In the genomic region with DNA sequence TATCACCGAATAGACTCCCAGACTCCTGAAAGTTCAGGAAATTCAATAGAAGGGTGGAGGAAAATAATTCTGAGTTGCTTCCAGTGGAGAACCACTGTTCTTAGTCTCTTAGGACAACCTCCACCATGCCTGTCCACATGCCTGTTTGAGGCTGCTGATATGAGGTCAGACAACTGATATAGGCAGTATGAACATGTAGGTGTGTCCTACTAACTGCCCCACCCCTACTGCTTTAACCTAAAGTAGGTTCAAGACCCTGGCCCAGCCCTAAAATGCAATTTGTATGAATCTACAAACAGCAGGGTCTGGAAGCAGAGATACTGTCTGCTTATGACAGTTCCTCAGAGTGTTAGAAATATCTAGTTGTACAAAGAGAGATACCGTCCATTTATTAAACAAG, we compare ENCODE assay signal across 12 mouse cellular contexts. TPM values are rescaled to one million over a fixed set of nuclear protein-coding genes. Genes with fewer than 3 reads are reported as not detected.
DNase-seq lines count a peak whose midpoint lies in the region; ATAC-seq and TF ChIP-seq lines count a peak whose summit lies in the region.
"Had no signal": no experiment of that assay in that cellular context is flagged by ENCODE, and none has a peak within 500 bp of the region (broad histone marks: within the 10 kb centered on the region; RNA-seq: fewer than 3 reads in every experiment).

No protein-coding gene starts in this region.

- DNase-seq in ovary, postnatal 36 days (ENCODE audit: low spot score), result no peak
- no peak for DNase-seq in Muller cell, postnatal 12 days (ENCODE audit: inconsistent ontology term)
- DNase-seq in right cerebral cortex, adult 18-20 months, result no peak

- no peak for TF ChIP-seq CTCF in ES-Bruce4 (IDR thresholded peaks at IDR 0.05; ENCODE audit: low read depth, low read length)

- H3K9me3 ChIP-seq in heart, embryonic 11.5 days (replicated peaks; ENCODE audit: control insufficient read depth, low read length), result no peaks in the 10 kb centered on the region
- H3K9me3 ChIP-seq in heart, embryonic 12.5 days (replicated peaks), result no peaks in the 10 kb centered on the region
- no peaks in the 10 kb centered on the region for H3K9me3 ChIP-seq in ES-Bruce4 (replicated peaks; ENCODE audit: control insufficient read depth, insufficient read depth, low read length, poor library complexity, severe bottlenecking)
- H3K9me3 ChIP-seq in forebrain, embryonic 16.5 days (ENCODE audit: control insufficient read depth, low read length), result no peaks in the 10 kb centered on the region

- no peak overlapping the region for H3K27ac ChIP-seq in heart, embryonic 11.5 days (ENCODE audit: low read depth, low read length)
- H3K27ac ChIP-seq in heart, embryonic 12.5 days (ENCODE audit: poor library complexity, severe bottlenecking), result no peak overlapping the region
- H3K27ac ChIP-seq in ES-Bruce4 (ENCODE audit: insufficient read depth, low read length), result peak overlapping the region; percentile 93
- no peak overlapping the region for H3K27ac ChIP-seq in forebrain, embryonic 16.5 days (ENCODE audit: low read length)

- no peak for TF ChIP-seq POLR2A in ES-Bruce4 (IDR thresholded peaks at IDR 0.05; ENCODE audit: insufficient read depth, low read length)

- no peak overlapping the region for H3K9ac ChIP-seq in heart, embryonic 11.5 days (ENCODE audit: low read depth, low read length)
- no peak overlapping the region for H3K9ac ChIP-seq in heart, embryonic 12.5 days
- no peak overlapping the region for H3K9ac ChIP-seq in ES-Bruce4 (ENCODE audit: low read depth, poor library complexity, severe bottlenecking)
- H3K9ac ChIP-seq in forebrain, embryonic 16.5 days (replicated peaks; ENCODE audit: low read depth, low read length), result no peak overlapping the region

- no peak for ATAC-seq in heart, embryonic 11.5 days (replicated peaks; ENCODE audit: insufficient number of reproducible peaks, low FRiP score, low TSS enrichment)
- ATAC-seq in heart, embryonic 12.5 days (ENCODE audit: insufficient number of reproducible peaks, low FRiP score), result no peak
- ATAC-seq in forebrain, embryonic 16.5 days, result peak; percentile 8; the same call in 1 of the 2 replicates
- ATAC-seq in megakaryocyte-erythroid progenitor cell, adult 5-6 weeks (replicated peaks; ENCODE audit: low FRiP score, low TSS enrichment, poor library complexity, severe bottlenecking), result peak; percentile 45

- WGBS in heart, embryonic 11.5 days (ENCODE audit: insufficient replicate concordance), result 55% methylated on average over 2 of the region's 2 CpGs
- 65% methylated on average over 2 of the region's 2 CpGs for WGBS in heart, embryonic 12.5 days
- 62% methylated on average over 2 of the region's 2 CpGs for WGBS in forebrain, embryonic 16.5 days

- H3K4me3 ChIP-seq in heart, embryonic 11.5 days (ENCODE audit: low read depth, low read length), result 0 out of 2 replicates have a peak overlapping the region, but pooled peaks have one; percentile 86
- no peak overlapping the region for H3K4me3 ChIP-seq in heart, embryonic 12.5 days
- H3K4me3 ChIP-seq in ES-Bruce4 (ENCODE audit: low read depth, low read length), result no peak overlapping the region
- H3K4me3 ChIP-seq in forebrain, embryonic 16.5 days (replicated peaks; ENCODE audit: low read length), result no peak overlapping the region

- no peak for TF ChIP-seq EP300 in ES-Bruce4 (IDR thresholded peaks at IDR 0.05; ENCODE audit: insufficient read depth, low read depth, low read length)

- peaks cover 15% of the 10 kb centered on the region for H3K4me1 ChIP-seq in heart, embryonic 11.5 days (ENCODE audit: control insufficient read depth, insufficient read depth, low read length)
- H3K4me1 ChIP-seq in heart, embryonic 12.5 days (replicated peaks), result peaks cover 25% of the 10 kb centered on the region
- H3K4me1 ChIP-seq in ES-Bruce4 (ENCODE audit: control insufficient read depth, insufficient read depth, low read length), result peaks cover 4% of the 10 kb centered on the region
- H3K4me1 ChIP-seq in forebrain, embryonic 16.5 days (replicated peaks; ENCODE audit: control insufficient read depth, insufficient read depth, low read length), result peaks cover 15% of the 10 kb centered on the region

- H3K36me3 ChIP-seq in heart, embryonic 11.5 days (ENCODE audit: control insufficient read depth, insufficient read depth, low read length), result peaks cover 34% of the 10 kb centered on the region
- peaks cover 59% of the 10 kb centered on the region for H3K36me3 ChIP-seq in heart, embryonic 12.5 days
- peaks cover 60% of the 10 kb centered on the region for H3K36me3 ChIP-seq in ES-Bruce4 (ENCODE audit: control insufficient read depth, insufficient read depth, low read length, poor library complexity, severe bottlenecking)
- H3K36me3 ChIP-seq in forebrain, embryonic 16.5 days (ENCODE audit: control insufficient read depth, insufficient read depth), result peaks cover 20% of the 10 kb centered on the region

- no peak overlapping the region for H3K4me2 ChIP-seq in heart, embryonic 11.5 days
- no peak overlapping the region for H3K4me2 ChIP-seq in heart, embryonic 12.5 days
- no peak overlapping the region for H3K4me2 ChIP-seq in forebrain, embryonic 16.5 days (ENCODE audit: low read length)

- H3K27me3 ChIP-seq in heart, embryonic 11.5 days (ENCODE audit: control insufficient read depth, insufficient read depth, low read length), result no peaks in the 10 kb centered on the region
- no peaks in the 10 kb centered on the region for H3K27me3 ChIP-seq in heart, embryonic 12.5 days (replicated peaks)
- no peaks in the 10 kb centered on the region for H3K27me3 ChIP-seq in ES-Bruce4 (ENCODE audit: control insufficient read depth, insufficient read depth, low read length, poor library complexity, severe bottlenecking)
- no peaks in the 10 kb centered on the region for H3K27me3 ChIP-seq in forebrain, embryonic 16.5 days (replicated peaks; ENCODE audit: control insufficient read depth, insufficient read depth, low read length)

RNA-seq across cellular contexts. Expression of gene Exosc6, which starts 0.5 kb away (rescaled TPM):
- 11.3 and 18.4 TPM in 2 replicates for polyA plus RNA-seq in heart, embryonic 11.5 days (2014; fragmentation: Nextera tagmentation; extraction: Ambion mirVana)
- polyA plus RNA-seq in heart, embryonic 12.5 days (2016; fragmentation: Nextera tagmentation; extraction: Ambion mirVana), result 10.9 and 11.6 TPM in 2 replicates
- not detected in 2 replicates for polyA plus RNA-seq in ES-Bruce4 (2011; ENCODE audit: insufficient read depth, insufficient read length, low read depth, missing spikeins)
- polyA plus RNA-seq in forebrain, embryonic 16.5 days (2015; fragmentation: Nextera tagmentation; extraction: Ambion mirVana), result not detected in 2 replicates
- total RNA-seq in megakaryocyte-erythroid progenitor cell, adult 5-6 weeks (2014; fragmentation: Nextera tagmentation), result 7.6 and 11.2 TPM in 2 replicates
- total RNA-seq in megakaryocyte-erythroid progenitor cell, adult 5-6 weeks (2017), result 24.2 and 30.5 TPM in 2 replicates
- total RNA-seq: adrenal gland, postnatal 36 days; heart, postnatal 36 days; left cerebral cortex, postnatal 25 days had no signal

RNA-seq across cellular contexts. Expression of gene Aars, which starts 22.7 kb away (rescaled TPM):
- 40.9 and 47.3 TPM in 2 replicates for polyA plus RNA-seq in heart, embryonic 11.5 days (2014; fragmentation: Nextera tagmentation; extraction: Ambion mirVana)
- polyA plus RNA-seq in heart, embryonic 12.5 days (2016; fragmentation: Nextera tagmentation; extraction: Ambion mirVana), result 49.3 and 52.3 TPM in 2 replicates
- polyA plus RNA-seq in ES-Bruce4 (2011; ENCODE audit: insufficient read depth, insufficient read length, low read depth, missing spikeins), result 146 and 153 TPM in 2 replicates
- 72.1 and 80.1 TPM in 2 replicates for polyA plus RNA-seq in forebrain, embryonic 16.5 days (2015; fragmentation: Nextera tagmentation; extraction: Ambion mirVana)
- total RNA-seq in megakaryocyte-erythroid progenitor cell, adult 5-6 weeks (2014; fragmentation: Nextera tagmentation), result 49.3 and 51.4 TPM in 2 replicates
- total RNA-seq in megakaryocyte-erythroid progenitor cell, adult 5-6 weeks (2017), result 55.4 and 73.2 TPM in 2 replicates

RNA-seq across cellular contexts. Expression of gene Ddx19b, which starts 24.1 kb away (rescaled TPM):
- 3.8 and 4.8 TPM in 2 replicates for polyA plus RNA-seq in heart, embryonic 11.5 days (2014; fragmentation: Nextera tagmentation; extraction: Ambion mirVana)
- 5.4 and 5.7 TPM in 2 replicates for polyA plus RNA-seq in heart, embryonic 12.5 days (2016; fragmentation: Nextera tagmentation; extraction: Ambion mirVana)
- 23.5 and 24.8 TPM in 2 replicates for polyA plus RNA-seq in ES-Bruce4 (2011; ENCODE audit: insufficient read depth, insufficient read length, low read depth, missing spikeins)
- polyA plus RNA-seq in forebrain, embryonic 16.5 days (2015; fragmentation: Nextera tagmentation; extraction: Ambion mirVana), result 8.7 and 10.2 TPM in 2 replicates
- 7.0 and 8.3 TPM in 2 replicates for total RNA-seq in megakaryocyte-erythroid progenitor cell, adult 5-6 weeks (2014; fragmentation: Nextera tagmentation)
- 10.9 and 15.5 TPM in 2 replicates for total RNA-seq in megakaryocyte-erythroid progenitor cell, adult 5-6 weeks (2017)

RNA-seq across cellular contexts. Expression of gene Clec18a, which starts 36.6 kb away (rescaled TPM):
- polyA plus RNA-seq in heart, embryonic 11.5 days (2014; fragmentation: Nextera tagmentation; extraction: Ambion mirVana), result not detected in 2 replicates
- not detected in 2 replicates for polyA plus RNA-seq in heart, embryonic 12.5 days (2016; fragmentation: Nextera tagmentation; extraction: Ambion mirVana)
- not detected in 2 replicates for polyA plus RNA-seq in ES-Bruce4 (2011; ENCODE audit: insufficient read depth, insufficient read length, low read depth, missing spikeins)
- polyA plus RNA-seq in forebrain, embryonic 16.5 days (2015; fragmentation: Nextera tagmentation; extraction: Ambion mirVana), result 0.28 and 0.67 TPM in 2 replicates
- total RNA-seq in megakaryocyte-erythroid progenitor cell, adult 5-6 weeks (2014; fragmentation: Nextera tagmentation), result not detected in 2 replicates
- not detected in 2 replicates for total RNA-seq in megakaryocyte-erythroid progenitor cell, adult 5-6 weeks (2017)
- total RNA-seq: adrenal gland, postnatal 36 days had no signal
- polyA plus RNA-seq: C2C12 had no signal

RNA-seq across cellular contexts. Expression of gene Pdpr, which starts 38.8 kb away (rescaled TPM):
- polyA plus RNA-seq in heart, embryonic 11.5 days (2014; fragmentation: Nextera tagmentation; extraction: Ambion mirVana), result 6.3 and 8.2 TPM in 2 replicates
- polyA plus RNA-seq in heart, embryonic 12.5 days (2016; fragmentation: Nextera tagmentation; extraction: Ambion mirVana), result 16.2 and 18.1 TPM in 2 replicates
- polyA plus RNA-seq in ES-Bruce4 (2011; ENCODE audit: insufficient read depth, insufficient read length, low read depth, missing spikeins), result 19.0 and 22.4 TPM in 2 replicates
- polyA plus RNA-seq in forebrain, embryonic 16.5 days (2015; fragmentation: Nextera tagmentation; extraction: Ambion mirVana), result 13.4 and 14.0 TPM in 2 replicates
- total RNA-seq in megakaryocyte-erythroid progenitor cell, adult 5-6 weeks (2014; fragmentation: Nextera tagmentation), result 11.4 and 12.2 TPM in 2 replicates
- total RNA-seq in megakaryocyte-erythroid progenitor cell, adult 5-6 weeks (2017), result 13.9 and 18.6 TPM in 2 replicates

Comparison
In these comparisons a context has a peak if more than half of its experiments do, and no peak if none do; other contexts are left out.
1. ATAC-seq: peak in forebrain, embryonic 16.5 days (single experiment) and megakaryocyte-erythroid progenitor cell, adult 5-6 weeks (single experiment); none in heart, embryonic 11.5 days (single experiment) and heart, embryonic 12.5 days (single experiment).
2. RNA of gene Exosc6, which starts 0.5 kb away (polyA plus RNA-seq): 11.3 to 18.4 TPM in heart, embryonic 11.5 days and 10.9 to 11.6 TPM in heart, embryonic 12.5 days; not detected in ES-Bruce4 and not detected in forebrain, embryonic 16.5 days; every median in the first group is over 10 times any median in the second.